Mouse (Mus musculus) right cerebral cortex, postnatal 36 days (tissue): ENCODE results near the gene Vmn1r52.
"Not testable (repeated sequence)": the region's sequence is repeated elsewhere in the genome, so short reads cannot be mapped to it uniquely, and the experiment has no call there.

Source experiments
- DNase-seq, 2 experiments: peaks; one replicate each; pipeline ENCODE4 v3.0.0; 2022; ENCODE audit warnings: low spot score in 2 of 2, mixed read lengths in 1 of 2

Vmn1r52 gene

DNA sequence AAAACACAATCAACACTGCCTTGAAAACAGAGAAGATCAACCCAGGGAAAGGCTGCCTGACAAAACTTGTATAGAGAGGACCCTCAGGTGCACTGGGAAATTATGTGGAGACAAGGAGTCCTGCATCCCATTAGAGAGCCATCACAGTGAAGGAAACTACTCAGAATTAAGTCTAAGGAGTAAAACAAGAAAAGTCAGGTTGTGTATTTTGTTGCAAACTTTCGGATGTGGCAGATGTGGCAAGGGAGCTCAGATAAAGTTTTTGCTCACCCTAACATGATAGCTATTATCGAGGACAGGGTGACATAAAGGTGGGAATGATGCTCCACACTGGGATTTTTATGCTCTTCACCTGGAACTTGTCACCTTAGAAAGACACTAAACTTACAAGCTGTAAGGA is at the start of gene Vmn1r52:
Gene Vmn1r52 (plus strand): TSS at position 301 of the 400 bp plus-strand sequence.
- no peak for DNase-seq

DNA sequence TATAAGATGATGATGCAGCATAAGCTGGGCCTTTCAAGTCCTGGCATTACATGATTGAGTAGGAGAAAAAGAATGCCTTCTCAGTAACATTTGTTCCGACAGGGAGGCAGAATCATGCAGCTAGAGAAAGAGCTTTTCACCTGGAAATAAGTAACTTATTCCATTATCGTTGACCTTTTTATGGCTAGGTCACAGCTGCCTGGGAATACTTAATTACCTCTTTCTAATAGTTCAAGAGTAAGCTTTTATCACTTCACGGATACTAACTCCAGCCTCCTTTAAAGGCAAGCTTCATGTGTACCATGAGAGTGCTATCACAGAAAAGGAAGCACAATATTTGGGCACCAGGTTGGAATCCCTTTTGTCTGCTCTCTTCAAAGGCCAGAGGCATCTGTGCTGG is 14.5 kb upstream of the Vmn1r52 start:
- no peak for DNase-seq

DNA sequence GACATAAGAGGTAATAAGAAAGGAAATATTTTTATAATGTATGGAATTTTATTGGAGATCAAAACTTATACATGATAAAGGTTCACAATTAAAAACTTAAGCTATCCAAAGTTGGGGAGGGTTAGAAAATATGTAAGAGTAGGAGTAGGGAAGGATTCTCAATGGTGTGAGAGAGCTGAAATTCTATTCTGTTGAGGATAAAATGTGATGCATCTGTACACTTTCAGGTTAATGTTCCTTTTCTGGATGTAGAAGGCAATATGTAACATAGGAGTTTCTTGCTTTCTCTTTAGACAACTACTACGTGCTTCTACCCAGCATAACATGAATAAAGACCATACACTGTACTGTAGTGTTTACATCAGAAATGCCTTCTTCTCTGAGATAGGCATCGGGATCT is 27.9 kb downstream of the Vmn1r52 start, which contains the start of gene V1ra8:
Gene V1ra8 (plus strand): TSS at position 301 of the 400 bp plus-strand sequence.
- DNase-seq, result not testable (repeated sequence)

DNA sequence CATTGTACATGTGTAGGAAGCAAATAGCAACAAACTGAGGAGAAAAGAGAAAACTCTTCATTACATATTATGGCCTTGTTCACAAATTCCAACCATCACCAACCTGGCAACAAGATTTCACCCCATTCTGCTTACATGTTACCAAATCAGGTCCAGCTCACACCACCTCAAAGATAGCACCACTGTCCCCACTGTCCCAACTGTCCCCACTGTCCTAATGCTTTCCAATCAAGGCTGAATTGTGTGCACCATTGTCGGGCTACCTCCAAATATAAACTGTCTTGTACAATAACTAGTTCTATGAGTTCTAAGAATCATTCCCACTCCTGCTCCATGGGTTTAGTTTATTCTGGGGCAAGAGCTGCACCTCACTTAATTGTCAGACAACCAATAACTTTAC is 49.7 kb downstream of the Vmn1r52 start, which contains the start of gene Vmn1r53:
Gene Vmn1r53 (minus strand): TSS at position 101 of the 400 bp plus-strand sequence.
- DNase-seq, result no peak
